Mouse (Mus musculus) small intestine, adult 2 months (tissue): ENCODE results near the gene Dusp13.

ENCODE experiments used
- CTCF ChIP-seq: fragments of 200-500 bp; IDR thresholded peaks from 2 replicates; pipeline ENCODE4 v1.5.1; 2012; ENCODE audit warnings: low read depth, mild to moderate bottlenecking, control low read depth, inconsistent platforms, low read length, moderate library complexity, mixed read lengths; ENCODE audit not compliant: insufficient replicate concordance, insufficient read length; ENCODE audit errors: extremely low read depth
- POLR2A ChIP-seq: fragments of 200-500 bp; IDR thresholded peaks from 2 replicates; pipeline ENCODE4 v1.6.1; 2012; ENCODE audit warnings: low read depth, mild to moderate bottlenecking, control low read depth, inconsistent platforms, low read length, moderate library complexity

- TF ChIP-seq CTCF (no peak), POLR2A (no peak)
Observed at GRCm38 (mm10) chr14:21720430-21721205, 30.4 kb downstream of the Dusp13 start.
